Mouse (Mus musculus): ENCODE results near the gene Mbd6.

Mbd6 gene

DNA sequence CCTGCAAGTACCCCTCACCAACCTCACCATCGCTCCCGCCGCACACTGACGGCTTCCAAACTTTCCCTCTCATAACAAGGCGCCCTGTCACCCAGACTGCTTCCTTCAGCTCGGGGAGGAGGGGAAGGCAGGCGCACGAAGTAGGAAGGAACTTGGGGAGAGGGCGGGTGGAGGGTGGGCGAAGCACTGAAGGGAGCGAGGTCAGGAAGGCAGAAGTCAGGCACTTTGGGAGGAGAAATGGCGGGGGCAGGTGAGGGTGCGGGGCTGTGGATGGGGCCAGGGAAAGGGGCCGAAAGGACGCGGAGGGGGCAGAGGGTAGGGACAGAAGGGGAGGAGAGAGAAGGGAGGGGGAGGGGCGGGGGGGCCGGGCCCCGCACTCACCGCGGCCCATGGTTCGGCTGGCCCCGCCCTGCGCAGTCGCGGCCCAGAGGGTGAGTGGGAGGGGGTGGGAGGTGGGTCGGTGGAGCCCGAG lies 454 bp downstream of the Mbd6 start:
- no peak for DNase-seq (ENCODE audit: low spot score in 2 of 2)

DNA sequence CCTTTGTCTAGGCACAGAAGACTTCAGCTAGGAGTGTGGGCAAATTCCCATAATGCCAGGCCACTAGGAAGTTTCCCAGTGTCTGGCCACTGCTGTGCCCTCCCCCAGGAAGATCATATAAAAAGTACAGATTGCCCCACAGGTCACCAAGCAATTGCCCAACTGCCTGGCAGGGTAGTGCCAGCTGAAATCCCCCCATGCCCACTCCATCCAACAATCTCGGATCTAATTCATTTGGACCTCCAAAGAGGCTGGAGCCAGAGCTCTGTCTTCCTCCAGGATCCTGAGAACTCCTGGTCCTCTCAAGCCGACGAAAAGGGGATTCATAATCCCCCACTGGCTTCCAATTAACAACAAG lies 903 bp downstream of the Mbd6 start:
- peak in 1 of 2 experiments; percentile 63 for DNase-seq (ENCODE audit: low spot score in 2 of 2)

DNA sequence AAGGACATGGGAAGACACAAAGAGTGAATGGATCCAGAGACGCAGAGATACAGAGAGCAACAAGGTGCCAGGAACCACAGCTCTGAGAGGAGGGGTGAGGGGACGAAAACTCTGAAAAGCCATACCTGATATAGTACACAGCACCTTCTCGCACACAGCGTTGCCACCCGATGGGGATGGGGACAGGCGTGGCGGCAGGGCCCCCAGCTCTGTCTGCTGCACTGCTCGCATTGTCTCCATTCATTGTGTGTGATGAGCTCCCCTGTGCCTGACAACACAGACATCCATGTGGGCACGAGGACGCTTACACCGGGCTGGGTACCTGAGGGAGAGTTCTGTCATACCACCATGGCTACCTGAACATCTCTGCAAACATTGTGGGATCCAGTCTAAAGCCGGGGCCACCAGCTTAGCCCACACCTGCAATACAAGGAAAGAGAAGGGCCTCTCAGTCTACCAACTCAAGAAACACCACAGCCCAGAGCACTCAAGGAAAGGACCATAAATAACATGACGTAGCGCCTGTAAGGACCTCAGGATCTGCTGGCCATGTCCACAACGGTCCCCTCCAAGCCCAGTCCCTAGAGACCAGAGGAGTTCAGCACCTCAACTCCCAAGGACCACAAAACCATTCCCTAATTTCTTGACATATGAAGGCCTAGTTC lies 1.4 kb downstream of the Mbd6 start:
- DNase-seq (ENCODE audit: low spot score in 2 of 2), result peak in 1 of 2 experiments; percentile 69

DNA sequence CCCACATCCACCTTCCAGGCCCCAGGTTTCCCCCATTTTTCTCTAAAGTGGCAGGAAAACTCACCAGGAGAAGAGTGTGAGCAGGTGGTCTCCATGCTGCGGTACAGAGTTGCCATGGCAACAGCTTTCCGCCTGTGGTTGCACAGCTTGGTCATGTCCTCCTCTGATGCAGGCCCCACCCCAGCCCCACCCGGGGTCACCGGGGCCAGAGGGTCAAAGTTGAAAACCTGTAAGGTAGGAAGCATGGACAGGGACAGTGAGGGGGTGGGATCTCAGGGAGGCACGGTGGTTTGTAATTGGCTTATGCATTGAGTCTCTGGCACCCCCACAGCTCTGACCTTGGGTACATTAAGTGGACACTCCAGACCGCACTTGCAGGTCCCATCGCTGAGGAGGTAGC lies 2.1 kb downstream of the Mbd6 start:
- DNase-seq (ENCODE audit: low spot score in 2 of 2), result no peak

DNA sequence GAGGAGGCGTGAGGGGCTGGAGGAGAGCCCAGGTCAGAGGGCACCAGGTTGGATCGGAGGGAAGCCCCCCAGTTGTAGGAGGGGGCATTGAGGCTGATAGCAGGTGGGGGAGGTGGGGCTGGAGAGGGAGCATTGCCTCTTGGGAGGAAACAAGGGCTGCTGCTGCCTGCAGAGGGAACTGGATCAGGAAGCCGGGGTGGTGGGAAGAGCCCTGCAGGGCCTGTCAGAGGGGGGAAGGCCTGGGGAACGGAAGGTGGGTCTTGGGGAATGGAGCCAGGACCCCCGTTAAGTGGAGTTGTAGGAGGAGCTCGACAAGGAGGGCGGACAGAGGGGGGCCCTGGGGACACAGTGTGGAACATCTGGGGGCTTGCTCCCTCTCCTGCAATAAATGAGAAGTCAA lies 2.6 kb downstream of the Mbd6 start:
- DNase-seq (ENCODE audit: low spot score in 2 of 2), result peak in 1 of 2 experiments; percentile 64

DNA sequence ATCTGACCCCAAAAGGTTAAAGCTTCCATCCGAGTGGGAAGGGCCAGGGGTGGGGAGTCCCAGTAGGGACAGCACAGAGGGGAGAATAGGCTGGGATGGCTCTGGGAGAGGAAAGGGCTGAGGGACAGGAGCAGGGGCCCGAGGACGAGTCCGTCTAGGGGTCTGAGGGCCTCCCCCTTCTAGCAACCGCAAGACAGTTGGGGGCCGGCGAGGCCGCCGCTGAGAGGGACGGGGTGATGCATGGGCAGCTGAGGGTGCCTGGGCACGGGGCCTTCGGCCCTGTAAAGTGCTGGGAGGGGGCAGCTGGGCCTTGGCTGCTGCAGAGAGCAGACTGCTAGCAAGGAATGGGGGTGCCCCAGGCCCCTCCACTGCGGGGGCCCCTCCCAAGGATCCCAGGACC lies 3.2 kb downstream of the Mbd6 start:
- DNase-seq (ENCODE audit: low spot score in 2 of 2), result no peak

GRCm38 (mm10) chr10:127284724-127285500 lies 3.9 kb downstream of the Mbd6 start:
- no peak for DNase-seq (ENCODE audit: low spot score in 2 of 2)

DNA sequence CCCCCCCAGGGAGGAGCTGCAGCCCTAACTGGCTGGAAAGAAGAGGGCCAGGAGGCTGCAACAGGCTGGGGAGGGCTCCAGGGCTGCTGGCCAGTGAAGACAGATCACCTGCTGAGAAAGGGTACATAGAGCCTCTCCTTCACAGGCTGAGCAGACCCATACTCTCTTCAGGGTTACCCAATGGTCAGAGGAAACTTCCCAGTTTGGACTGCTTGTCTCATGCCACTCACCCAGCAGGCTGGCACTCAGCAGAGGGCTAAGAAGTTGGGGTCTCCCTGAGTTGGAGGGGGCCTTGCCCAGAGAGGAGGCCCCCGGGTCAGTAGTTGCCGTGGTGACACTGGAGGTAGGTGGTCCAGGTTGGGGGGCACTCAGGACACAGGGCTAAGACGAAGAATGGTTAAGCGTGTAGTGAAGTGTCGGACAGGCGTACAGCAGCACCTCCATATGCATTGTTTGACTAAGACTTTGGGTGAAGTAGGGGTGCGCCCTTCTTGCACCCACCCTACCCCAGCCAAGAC lies 4.7 kb downstream of the Mbd6 start:
- DNase-seq (ENCODE audit: low spot score in 2 of 2), result no peak

GRCm38 (mm10) chr10:127282620-127283215 lies 6.1 kb downstream of the Mbd6 start:
- DNase-seq (ENCODE audit: low spot score in 2 of 2), result no peak

DNA sequence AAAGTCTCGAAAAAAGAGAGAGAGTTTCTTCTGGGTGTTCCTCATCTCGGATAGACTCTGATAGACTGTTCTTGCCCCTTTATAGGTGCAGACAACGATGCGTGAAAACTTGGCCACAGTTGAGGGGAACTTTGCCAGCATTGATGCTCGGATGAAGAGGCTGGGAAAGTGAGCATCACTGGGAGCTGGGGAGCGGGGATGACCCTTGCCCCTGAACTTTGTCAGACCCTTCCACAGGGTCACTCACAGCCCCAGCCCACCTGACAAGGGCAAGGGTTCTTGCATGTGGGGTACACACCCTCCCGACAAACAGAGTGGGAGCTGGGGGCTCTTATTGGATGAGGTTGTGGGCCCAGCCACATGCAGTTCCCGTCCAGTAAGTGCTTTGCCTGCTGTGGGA lies 7.5 kb downstream of the Mbd6 start:
- DNase-seq (ENCODE audit: low spot score in 2 of 2), result no peak

GRCm38 (mm10) chr10:127279730-127280129 lies 9.1 kb downstream of the Mbd6 start:
- no peak for DNase-seq (ENCODE audit: low spot score in 2 of 2)

GRCm38 (mm10) chr10:127274261-127275022 lies 14.4 kb downstream of the Mbd6 start:
- DNase-seq (ENCODE audit: low spot score in 2 of 2), result no peak

- no peak for DNase-seq (ENCODE audit: low spot score in 2 of 2)
These were observed 16.4 kb downstream of the Mbd6 start for GRCm38 (mm10) chr10:127272371-127272770.

- no peak for DNase-seq (ENCODE audit: low spot score in 2 of 2)
These were observed 18.9 kb downstream of the Mbd6 start for GRCm38 (mm10) chr10:127269884-127270283.

- no peak for DNase-seq (ENCODE audit: low spot score in 2 of 2)
These were observed 19.8 kb downstream of the Mbd6 start for GRCm38 (mm10) chr10:127269036-127269435.

DNA sequence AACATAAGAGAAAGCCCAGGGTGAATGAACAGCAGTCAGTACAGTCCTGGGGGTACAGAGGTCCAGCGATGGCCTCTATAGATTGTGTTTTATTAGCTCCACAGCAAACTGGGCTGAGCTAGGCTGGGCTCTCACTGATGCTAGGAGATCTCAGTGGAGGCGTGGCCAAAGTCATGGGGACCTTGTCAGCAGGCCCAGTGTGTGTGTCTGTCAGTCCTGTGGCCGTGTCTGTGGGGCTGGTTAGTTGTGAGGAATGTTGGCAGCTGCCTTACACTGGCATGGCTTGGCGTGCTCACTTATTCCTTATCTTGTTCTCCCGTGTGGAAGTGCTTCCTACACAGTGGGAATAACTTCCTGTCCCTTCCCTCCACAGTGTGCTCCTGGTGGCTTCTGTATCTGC lies 20.4 kb downstream of the Mbd6 start:
- DNase-seq (ENCODE audit: low spot score in 2 of 2), result no peak

- no peak for DNase-seq (ENCODE audit: low spot score in 2 of 2)
These were observed 21.5 kb downstream of the Mbd6 start for GRCm38 (mm10) chr10:127267318-127267717.

GRCm38 (mm10) chr10:127266112-127267091 lies 22.4 kb downstream of the Mbd6 start, which contains the start of gene Dctn2:
Gene Dctn2, plus strand, starts transcription at chr10:127266368.
- DNase-seq (ENCODE audit: low spot score in 2 of 2), result peak; percentile 93 to 95

- DNase-seq (ENCODE audit: low spot score in 2 of 2), result no peak
These were observed 23.1 kb downstream of the Mbd6 start for GRCm38 (mm10) chr10:127265727-127266111.

DNA sequence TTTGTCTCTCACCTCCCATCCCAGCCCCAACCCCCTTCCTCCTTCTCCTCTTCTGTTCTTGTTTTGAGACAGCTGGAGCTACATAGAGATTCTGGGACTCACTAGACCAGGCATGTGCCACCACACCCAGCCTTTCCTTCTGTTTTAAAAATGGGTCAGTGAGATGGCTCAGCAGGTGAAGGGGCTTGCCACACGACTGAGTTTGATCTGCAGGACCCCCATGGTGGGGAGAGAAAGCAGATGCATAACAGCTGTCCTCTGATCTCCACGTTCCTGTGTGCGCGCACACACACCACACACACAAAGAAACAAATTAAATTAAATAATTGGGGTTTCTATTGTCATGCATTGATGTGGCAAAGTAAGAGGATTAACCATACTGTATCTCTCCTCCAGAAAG lies 23.8 kb downstream of the Mbd6 start:
- DNase-seq (ENCODE audit: low spot score in 2 of 2), result no peak

DNA sequence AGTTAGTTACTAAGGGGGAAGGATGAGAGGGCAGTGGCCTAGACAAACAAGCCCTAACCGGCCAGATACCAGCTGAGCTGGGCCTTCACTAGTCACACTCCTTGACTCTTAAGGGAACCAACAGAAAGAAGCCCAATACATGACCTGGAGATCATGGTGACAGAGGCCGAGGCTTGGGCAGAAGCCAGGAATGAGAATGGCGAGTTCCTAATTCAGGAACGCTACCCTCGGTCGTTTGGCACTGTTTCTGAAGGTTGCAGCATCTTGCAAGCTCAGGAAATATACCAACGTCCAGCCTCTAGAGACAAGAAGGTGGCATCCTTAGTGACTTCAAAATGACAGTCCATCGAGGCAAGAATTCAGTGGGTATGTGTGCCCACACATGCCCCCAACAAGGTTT lies 24.5 kb downstream of the Mbd6 start:
- no peak for DNase-seq (ENCODE audit: low spot score in 2 of 2)

Data from spleen, postnatal 4 days (tissue).